Mouse (Mus musculus): ENCODE results near the gene Tcap. TPM values are rescaled to one million over a fixed set of nuclear protein-coding genes. Genes with fewer than 3 reads are reported as not detected.

Tcap gene
- polyA plus RNA-seq, 1 experiment from 2014 or later: 2.1 TPM

- Histone ChIP-seq H3K4me3 (replicated peaks; ENCODE audit: low read depth, low read length) (no peak overlapping the region), H3K4me2 (ENCODE audit: low read length) (no peak overlapping the region), H3K9me3 (replicated peaks; ENCODE audit: low read length) (no peaks in the 10 kb centered on the region), H3K36me3 (ENCODE audit: insufficient read depth, low read length) (peaks cover 20% of the 10 kb centered on the region), H3K27ac (peak overlapping the region; percentile 62; the same call in 1 of the 2 replicates), H3K4me1 (replicated peaks; ENCODE audit: insufficient read depth, low read length) (peaks cover 15% of the 10 kb centered on the region), H3K27me3 (ENCODE audit: insufficient read depth, low read length) (no peaks in the 10 kb centered on the region), H3K9ac (ENCODE audit: low read depth, low read length) (0 out of 2 replicates have a peak overlapping the region, but pooled peaks have one; percentile 35)
- ATAC-seq (replicated peaks; ENCODE audit: low FRiP score, low read depth) (no peak; the same call in 1 of the 2 replicates), DNase-seq (ENCODE audit: low spot score) (no peak)
- TF ChIP-seq CTCF (IDR thresholded peaks at IDR 0.05; ENCODE audit: low read depth): peak; percentile 48
- WGBS: 73% methylated on average over 10 of the region's 10 CpGs
These were observed 35.4 kb downstream of the Tcap start for GRCm38 (mm10) chr11:98418939-98419547.

DNA sequence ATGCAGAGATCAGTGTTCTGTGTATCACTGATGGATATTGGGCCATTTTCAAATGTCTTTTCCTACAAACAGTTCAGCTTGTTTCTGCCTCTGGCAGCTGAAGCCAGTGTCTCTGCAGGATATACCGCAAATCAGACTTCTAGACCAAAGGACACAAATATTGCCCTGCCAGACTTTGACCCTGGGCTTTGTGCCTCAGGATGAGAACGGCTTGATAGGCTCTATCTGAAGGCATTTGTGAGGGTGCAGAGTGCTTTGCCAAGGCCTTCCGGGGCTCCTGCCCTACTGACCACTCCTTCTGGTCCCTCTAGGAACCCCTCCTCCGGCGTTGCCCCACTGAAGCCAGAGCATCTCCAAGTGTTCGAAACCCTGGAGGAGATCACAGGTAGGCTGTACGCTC lies 43.0 kb downstream of the Tcap start:
- Histone ChIP-seq H3K4me3 (replicated peaks; ENCODE audit: low read depth, low read length) (no peak overlapping the region), H3K9ac (ENCODE audit: low read depth, low read length) (no peak overlapping the region), H3K4me1 (replicated peaks; ENCODE audit: insufficient read depth, low read length) (no peaks in the 10 kb centered on the region), H3K4me2 (ENCODE audit: low read length) (no peak overlapping the region), H3K27ac (no peak overlapping the region), H3K9me3 (replicated peaks; ENCODE audit: low read length) (no peaks in the 10 kb centered on the region), H3K27me3 (ENCODE audit: insufficient read depth, low read length) (no peaks in the 10 kb centered on the region), H3K36me3 (ENCODE audit: insufficient read depth, low read length) (peaks cover 73% of the 10 kb centered on the region)
- no peak for TF ChIP-seq CTCF (IDR thresholded peaks at IDR 0.05; ENCODE audit: low read depth)
- DNase-seq (ENCODE audit: low spot score) (no peak), ATAC-seq (replicated peaks; ENCODE audit: low FRiP score, low read depth) (no peak)
- 90% methylated on average over 7 of the region's 7 CpGs for WGBS

DNA sequence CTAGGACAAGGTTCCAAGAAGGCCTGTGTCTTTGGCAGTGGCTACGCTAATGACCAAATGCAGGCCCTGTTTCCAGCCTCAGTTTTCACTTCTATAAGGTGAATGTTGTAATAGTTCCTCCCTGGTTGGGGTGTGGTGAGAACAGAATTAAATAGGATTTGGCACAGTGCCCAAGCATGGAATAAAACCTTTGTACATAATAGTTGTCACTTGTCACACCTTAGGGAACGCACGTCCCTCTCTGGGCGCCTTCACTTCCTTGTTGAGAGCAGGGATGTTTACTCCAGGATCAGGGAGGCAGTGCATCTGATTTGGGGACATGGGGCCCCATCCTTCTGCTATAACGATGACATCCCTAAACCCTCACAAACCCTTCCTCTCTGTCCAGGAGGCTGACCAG lies 44.8 kb downstream of the Tcap start:
- WGBS: 73% methylated on average over 5 of the region's 5 CpGs
- no peak for ATAC-seq (replicated peaks; ENCODE audit: low FRiP score, low read depth)
- no peak overlapping the region for H3K27ac ChIP-seq
- H3K4me1 ChIP-seq (replicated peaks; ENCODE audit: insufficient read depth, low read length): no peaks in the 10 kb centered on the region
- H3K27me3 ChIP-seq (ENCODE audit: insufficient read depth, low read length): no peaks in the 10 kb centered on the region
- peaks cover 75% of the 10 kb centered on the region for H3K36me3 ChIP-seq (ENCODE audit: insufficient read depth, low read length)
- no peak overlapping the region for H3K4me2 ChIP-seq (ENCODE audit: low read length)
- no peak for DNase-seq (ENCODE audit: low spot score)
- no peak for TF ChIP-seq CTCF (IDR thresholded peaks at IDR 0.05; ENCODE audit: low read depth)
- no peak overlapping the region for H3K9ac ChIP-seq (ENCODE audit: low read depth, low read length)
- H3K9me3 ChIP-seq (replicated peaks; ENCODE audit: low read length): no peaks in the 10 kb centered on the region
- no peak overlapping the region for H3K4me3 ChIP-seq (replicated peaks; ENCODE audit: low read depth, low read length)

DNA sequence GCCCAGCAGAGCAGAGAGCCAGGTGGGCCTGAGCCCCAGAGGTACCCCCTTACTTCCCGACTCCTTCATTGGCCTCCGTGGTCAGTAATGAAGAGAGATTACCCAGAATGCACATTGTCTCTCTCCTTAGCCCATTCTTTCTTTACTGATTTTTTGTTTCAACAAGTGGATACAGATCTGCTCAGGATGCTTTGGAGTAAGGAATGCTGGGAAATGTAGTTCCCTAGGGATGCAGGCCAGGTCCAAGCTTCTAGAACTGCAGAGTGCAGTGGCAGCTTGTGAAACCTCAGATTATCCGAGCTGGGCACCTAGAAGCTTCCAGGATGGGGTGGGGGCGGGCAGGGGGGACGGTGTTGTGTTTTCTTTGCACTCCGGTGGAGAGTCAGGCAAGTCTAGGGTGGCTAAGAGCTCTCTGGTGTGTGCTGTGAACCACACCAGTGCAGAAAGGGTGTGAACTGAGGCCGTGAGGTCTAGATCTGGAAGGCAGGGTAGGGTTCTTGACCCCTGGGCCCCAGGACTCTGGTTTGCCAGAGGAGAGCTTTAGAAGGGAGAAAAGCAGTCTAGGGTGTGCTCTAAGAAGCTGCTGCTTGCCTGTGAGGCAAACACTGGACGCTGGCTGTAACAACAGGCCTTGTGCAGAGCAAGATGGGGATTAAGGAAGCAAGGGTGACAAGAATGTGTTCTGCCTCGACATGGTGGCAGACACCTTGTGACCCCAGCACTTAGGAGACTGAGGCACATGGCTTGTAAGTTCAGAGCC lies 48.3 kb downstream of the Tcap start:
- ATAC-seq (replicated peaks; ENCODE audit: low FRiP score, low read depth) (no peak), DNase-seq (ENCODE audit: low spot score) (no peak)
- 84% methylated on average over 9 of the region's 9 CpGs for WGBS
- Histone ChIP-seq H3K27me3 (ENCODE audit: insufficient read depth, low read length) (no peaks in the 10 kb centered on the region), H3K9ac (ENCODE audit: low read depth, low read length) (no peak overlapping the region), H3K4me2 (ENCODE audit: low read length) (no peak overlapping the region), H3K4me1 (replicated peaks; ENCODE audit: insufficient read depth, low read length) (no peaks in the 10 kb centered on the region), H3K4me3 (replicated peaks; ENCODE audit: low read depth, low read length) (no peak overlapping the region), H3K27ac (no peak overlapping the region), H3K36me3 (ENCODE audit: insufficient read depth, low read length) (peaks cover 70% of the 10 kb centered on the region), H3K9me3 (replicated peaks; ENCODE audit: low read length) (no peaks in the 10 kb centered on the region)
- no peak for TF ChIP-seq CTCF (IDR thresholded peaks at IDR 0.05; ENCODE audit: low read depth)

Other genes starting within 250 kb of the Tcap start
- 15.5 and 16.5 TPM in 2 replicates for gene Fbxl20, start 233.4 kb upstream of the Tcap start, polyA plus RNA-seq (2015; fragmentation: Nextera tagmentation; extraction: Ambion mirVana)
- gene Med1, start 190.5 kb upstream of the Tcap start, polyA plus RNA-seq (2015; fragmentation: Nextera tagmentation; extraction: Ambion mirVana): 47.0 and 54.7 TPM in 2 replicates
- gene Cdk12, start 180.8 kb upstream of the Tcap start, polyA plus RNA-seq (2015; fragmentation: Nextera tagmentation; extraction: Ambion mirVana): 6.1 and 6.4 TPM in 2 replicates
- gene Neurod2, start 54.2 kb upstream of the Tcap start, polyA plus RNA-seq (2015; fragmentation: Nextera tagmentation; extraction: Ambion mirVana): not detected in 2 replicates
- gene Ppp1r1b, start 35.4 kb upstream of the Tcap start, polyA plus RNA-seq (2015; fragmentation: Nextera tagmentation; extraction: Ambion mirVana): 12.1 and 12.3 TPM in 2 replicates
- gene Stard3, start 25.4 kb upstream of the Tcap start, polyA plus RNA-seq (2015; fragmentation: Nextera tagmentation; extraction: Ambion mirVana): 42.4 and 42.8 TPM in 2 replicates
- 3.5 and 3.7 TPM in 2 replicates for gene Pnmt, start 2.6 kb downstream of the Tcap start, polyA plus RNA-seq (2015; fragmentation: Nextera tagmentation; extraction: Ambion mirVana)
- 16.1 and 17.4 TPM in 2 replicates for gene Pgap3, start 16.7 kb downstream of the Tcap start, polyA plus RNA-seq (2015; fragmentation: Nextera tagmentation; extraction: Ambion mirVana)
- 36.1 and 41.1 TPM in 2 replicates for gene Erbb2, start 28.7 kb downstream of the Tcap start, polyA plus RNA-seq (2015; fragmentation: Nextera tagmentation; extraction: Ambion mirVana)
- 155 and 158 TPM in 2 replicates for gene Mien1, start 55.2 kb downstream of the Tcap start, polyA plus RNA-seq (2015; fragmentation: Nextera tagmentation; extraction: Ambion mirVana)
- 66.9 and 73.2 TPM in 2 replicates for gene Grb7, start 62.6 kb downstream of the Tcap start, polyA plus RNA-seq (2015; fragmentation: Nextera tagmentation; extraction: Ambion mirVana)
- 0.26 and 0.29 TPM in 2 replicates for gene Ikzf3, start 162.2 kb downstream of the Tcap start, polyA plus RNA-seq (2015; fragmentation: Nextera tagmentation; extraction: Ambion mirVana)
- 0.43 and 0.64 TPM in 2 replicates for gene Zpbp2, start 167.3 kb downstream of the Tcap start, polyA plus RNA-seq (2015; fragmentation: Nextera tagmentation; extraction: Ambion mirVana)
- gene Ormdl3, start 203.6 kb downstream of the Tcap start, polyA plus RNA-seq (2015; fragmentation: Nextera tagmentation; extraction: Ambion mirVana): 50.1 and 51.3 TPM in 2 replicates
- not detected in 2 replicates for gene Lrrc3c, start 214.5 kb downstream of the Tcap start, polyA plus RNA-seq (2015; fragmentation: Nextera tagmentation; extraction: Ambion mirVana)
- gene Gm12355, start 241.8 kb downstream of the Tcap start, polyA plus RNA-seq (2015; fragmentation: Nextera tagmentation; extraction: Ambion mirVana): 0.92 and 1.2 TPM in 2 replicates
- gene Gsdma3, start 242.5 kb downstream of the Tcap start, polyA plus RNA-seq (2015; fragmentation: Nextera tagmentation; extraction: Ambion mirVana): not detected in 2 replicates